Mouse (Mus musculus): ENCODE measurements around the gene Tbc1d1.

Gene Tbc1d1

GRCm38 (mm10) chr5:64279668-64280067 is 123.6 kb downstream of the Tbc1d1 start:
- DNase-seq (ENCODE audit: low spot score in 2 of 2), result no peak

GRCm38 (mm10) chr5:64280191-64280590 is 124.1 kb downstream of the Tbc1d1 start:
- DNase-seq (ENCODE audit: low spot score in 2 of 2), result peak in 1 of 2 experiments; percentile 36

- no peak for DNase-seq (ENCODE audit: low spot score in 2 of 2)
Observed at GRCm38 (mm10) chr5:64280613-64281012, 124.5 kb downstream of the Tbc1d1 start.

- DNase-seq (ENCODE audit: low spot score in 2 of 2), result no peak
Observed at GRCm38 (mm10) chr5:64281674-64282073, 125.6 kb downstream of the Tbc1d1 start.

GRCm38 (mm10) chr5:64282594-64282993 is 126.5 kb downstream of the Tbc1d1 start:
- DNase-seq (ENCODE audit: low spot score in 2 of 2), result no peak

GRCm38 (mm10) chr5:64285289-64285688 is 129.2 kb downstream of the Tbc1d1 start:
- no peak for DNase-seq (ENCODE audit: low spot score in 2 of 2)

GRCm38 (mm10) chr5:64285851-64286250 is 129.7 kb downstream of the Tbc1d1 start:
- no peak for DNase-seq (ENCODE audit: low spot score in 2 of 2)

GRCm38 (mm10) chr5:64287287-64287686 is 131.2 kb downstream of the Tbc1d1 start:
- DNase-seq (ENCODE audit: low spot score in 2 of 2), result no peak

GRCm38 (mm10) chr5:64288031-64288928 is 132.2 kb downstream of the Tbc1d1 start:
- no peak for DNase-seq (ENCODE audit: low spot score in 2 of 2)

GRCm38 (mm10) chr5:64289202-64290060 is 133.3 kb downstream of the Tbc1d1 start:
- peak; percentile 46 to 85 for DNase-seq (ENCODE audit: low spot score in 2 of 2)

- DNase-seq (ENCODE audit: low spot score in 2 of 2), result no peak
Observed at GRCm38 (mm10) chr5:64290061-64290345, 133.9 kb downstream of the Tbc1d1 start.

GRCm38 (mm10) chr5:64291657-64292056 is 135.6 kb downstream of the Tbc1d1 start:
- DNase-seq (ENCODE audit: low spot score in 2 of 2), result no peak

- DNase-seq (ENCODE audit: low spot score in 2 of 2), result no peak
Observed at GRCm38 (mm10) chr5:64295621-64296020, 139.5 kb downstream of the Tbc1d1 start.

- DNase-seq (ENCODE audit: low spot score in 2 of 2), result no peak
Observed at GRCm38 (mm10) chr5:64296328-64296727, 140.2 kb downstream of the Tbc1d1 start.

GRCm38 (mm10) chr5:64297100-64297499 is 141.0 kb downstream of the Tbc1d1 start:
- no peak for DNase-seq (ENCODE audit: low spot score in 2 of 2)

- no peak for DNase-seq (ENCODE audit: low spot score in 2 of 2)
Observed at GRCm38 (mm10) chr5:64298331-64299036, 142.4 kb downstream of the Tbc1d1 start.

- no peak for DNase-seq (ENCODE audit: low spot score in 2 of 2)
Observed at GRCm38 (mm10) chr5:64299508-64300324, 143.6 kb downstream of the Tbc1d1 start.

GRCm38 (mm10) chr5:64301246-64301645 is 145.1 kb downstream of the Tbc1d1 start:
- no peak for DNase-seq (ENCODE audit: low spot score in 2 of 2)

GRCm38 (mm10) chr5:64307289-64307688 is 151.2 kb downstream of the Tbc1d1 start:
- DNase-seq (ENCODE audit: low spot score in 2 of 2), result no peak

- no peak for DNase-seq (ENCODE audit: low spot score in 2 of 2)
Observed at GRCm38 (mm10) chr5:64312295-64312694, 156.2 kb downstream of the Tbc1d1 start.

- DNase-seq (ENCODE audit: low spot score in 2 of 2), result no peak
Observed at GRCm38 (mm10) chr5:64313481-64313880, 157.4 kb downstream of the Tbc1d1 start.

Measured in left cerebral cortex, adult 9 months (tissue).